Mouse (Mus musculus) stomach, embryonic 14.5 days (tissue): Measurements from ENCODE around the gene Fam213b. TPM values are rescaled to one million over a fixed set of nuclear protein-coding genes. Genes with fewer than 3 reads are reported as not detected.
A peak's percentile ranks its signal among the peaks of the same experiment; 100 is the strongest.

Experiments used
- ATAC-seq: fragments of 200-750 bp; cut with Nextera tagmentation; 2 replicates; pipeline ENCODE4 v1.8.0; 2017; ENCODE audit warnings: low read depth, moderate TSS enrichment; ENCODE audit not compliant: insufficient number of reproducible peaks, insufficient read depth, low FRiP score
- H3K27ac ChIP-seq: fragments of 300-500 bp; sonication (generic); 2 replicates; pipeline ENCODE4 v1.5.1; 2014; ENCODE audit warnings: mild to moderate bottlenecking, low read length, moderate library complexity, mixed read lengths
- H3K27me3 ChIP-seq: fragments of 300-500 bp; sonication (generic); 2 replicates; pipeline ENCODE4 v1.6.1; 2014; ENCODE audit warnings: low read length, control low read depth, mixed read lengths; ENCODE audit not compliant: control insufficient read depth, insufficient read depth
- H3K36me3 ChIP-seq: fragments of 300-500 bp; sonication (generic); 2 replicates; pipeline ENCODE4 v1.6.1; 2014; ENCODE audit warnings: mild to moderate bottlenecking, control low read depth, low read length, moderate library complexity, mixed read lengths; ENCODE audit not compliant: control insufficient read depth, insufficient read depth
- H3K4me1 ChIP-seq: fragments of 300-500 bp; sonication (generic); 2 replicates; pipeline ENCODE4 v1.6.1; 2014; ENCODE audit warnings: low read length, control low read depth, mixed read lengths; ENCODE audit not compliant: control insufficient read depth, insufficient read depth
- H3K4me2 ChIP-seq: fragments of 300-500 bp; sonication (generic); replicated peaks from 2 replicates; pipeline ENCODE4 v1.6.1; 2014; ENCODE audit warnings: low read depth, low read length, control low read depth
- H3K4me3 ChIP-seq: fragments of 300-500 bp; sonication (generic); 2 replicates; pipeline ENCODE4 v1.5.1; 2014; ENCODE audit warnings: low read depth, low read length, control low read depth
- H3K9ac ChIP-seq: fragments of 300-500 bp; sonication (generic); replicated peaks from 2 replicates; pipeline ENCODE4 v1.6.1; 2014; ENCODE audit warnings: low read depth, mild to moderate bottlenecking, control low read depth, low read length, moderate library complexity, mixed read lengths
- H3K9me3 ChIP-seq: fragments of 300-500 bp; sonication (generic); 2 replicates; pipeline ENCODE4 v1.6.1; 2016; ENCODE audit warnings: low read depth, low read length, control low read depth; ENCODE audit not compliant: control insufficient read depth
- WGBS: fragments of 180-500 bp; shearing (Covaris S2); extraction: QIAGEN DNeasy Blood & Tissue Kit; methylation state at CpG from one replicate; pipeline ENCODE4 v1.1.7; 2014; 5-methylcytosine and 5-hydroxymethylcytosine counted together
- polyA plus RNA-seq: library from polyadenylated mRNA; unstranded; fragments of >200 nt; fragmentation: Nextera tagmentation; extraction: Ambion mirVana; gene quantifications from 2 replicates; pipeline ENCODE4 v1.2.1, GENCODE M21; 2014

Fam213b gene
- polyA plus RNA-seq, 1 experiment from 2014 or later = 42.5 TPM

DNA sequence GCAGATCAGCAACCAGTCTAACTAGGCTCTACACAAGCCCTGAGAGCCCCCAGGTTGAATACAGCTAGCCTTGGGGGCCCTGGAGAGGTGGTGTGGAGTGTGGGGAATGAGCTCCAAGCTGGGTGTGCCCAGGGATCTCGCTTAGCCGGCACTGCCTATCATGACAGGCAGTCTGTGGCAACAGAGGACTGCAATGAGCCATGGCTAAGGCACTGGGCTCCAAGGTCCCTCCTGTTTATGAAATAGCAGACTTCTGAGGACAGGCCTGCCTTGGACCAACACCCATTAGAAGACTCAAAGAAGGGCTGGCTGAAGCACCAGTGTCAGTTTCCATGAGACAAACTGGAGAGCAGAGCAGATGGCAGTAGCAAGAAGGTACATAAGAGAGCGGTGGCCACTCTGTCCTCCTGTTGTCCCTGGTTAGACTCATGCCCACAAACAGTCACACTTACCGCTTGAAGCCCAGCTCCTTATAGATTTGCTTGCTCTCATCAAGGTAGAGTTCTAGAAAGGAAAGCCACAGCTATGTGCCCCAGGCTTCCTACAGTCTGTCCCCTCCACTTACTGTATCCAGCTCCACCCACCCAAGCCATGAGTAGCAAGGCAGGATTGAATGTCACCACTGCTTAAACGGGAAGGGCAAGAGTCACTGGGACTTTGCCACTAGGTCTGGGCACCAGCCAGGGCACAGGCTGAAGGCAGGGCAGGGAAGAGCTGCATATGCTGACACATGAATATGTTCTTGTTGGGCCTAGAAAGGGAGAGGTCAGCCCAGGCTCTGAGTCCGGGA lies 1.1 kb downstream of the Fam213b start:
- 57% methylated on average over 6 of the region's 6 CpGs for WGBS
- H3K9me3 ChIP-seq = no peaks in the 10 kb centered on the region
- H3K36me3 ChIP-seq = no peaks in the 10 kb centered on the region
- H3K9ac ChIP-seq = peak overlapping the region; percentile 32; the same call in 1 of the 2 replicates
- no peak overlapping the region for H3K27ac ChIP-seq
- H3K27me3 ChIP-seq = no peaks in the 10 kb centered on the region
- no peak for ATAC-seq
- H3K4me1 ChIP-seq = peaks cover 12% of the 10 kb centered on the region; the same call in 1 of the 2 replicates
- peak overlapping the region; percentile 97 for H3K4me2 ChIP-seq
- H3K4me3 ChIP-seq = peak overlapping the region; percentile 50

- Histone ChIP-seq H3K36me3 (no peaks in the 10 kb centered on the region), H3K9ac (no peak overlapping the region), H3K4me1 (peaks cover 12% of the 10 kb centered on the region; the same call in 1 of the 2 replicates), H3K4me2 (no peak overlapping the region), H3K9me3 (no peaks in the 10 kb centered on the region), H3K27ac (no peak overlapping the region), H3K4me3 (no peak overlapping the region), H3K27me3 (no peaks in the 10 kb centered on the region)
- WGBS = 59% methylated on average over 5 of the region's 5 CpGs
- ATAC-seq = no peak
Measured at GRCm38 (mm10) chr4:154895549-154895948, 3.4 kb downstream of the Fam213b start.

GRCm38 (mm10) chr4:154890887-154891286 lies 8.0 kb downstream of the Fam213b start:
- H3K4me1 ChIP-seq = no peaks in the 10 kb centered on the region
- no peaks in the 10 kb centered on the region for H3K36me3 ChIP-seq
- H3K4me2 ChIP-seq = no peak overlapping the region
- ATAC-seq = no peak
- H3K27me3 ChIP-seq = no peaks in the 10 kb centered on the region
- WGBS = 78% methylated on average over 14 of the region's 14 CpGs
- H3K9me3 ChIP-seq = no peaks in the 10 kb centered on the region
- no peak overlapping the region for H3K9ac ChIP-seq
- no peak overlapping the region for H3K4me3 ChIP-seq
- no peak overlapping the region for H3K27ac ChIP-seq

DNA sequence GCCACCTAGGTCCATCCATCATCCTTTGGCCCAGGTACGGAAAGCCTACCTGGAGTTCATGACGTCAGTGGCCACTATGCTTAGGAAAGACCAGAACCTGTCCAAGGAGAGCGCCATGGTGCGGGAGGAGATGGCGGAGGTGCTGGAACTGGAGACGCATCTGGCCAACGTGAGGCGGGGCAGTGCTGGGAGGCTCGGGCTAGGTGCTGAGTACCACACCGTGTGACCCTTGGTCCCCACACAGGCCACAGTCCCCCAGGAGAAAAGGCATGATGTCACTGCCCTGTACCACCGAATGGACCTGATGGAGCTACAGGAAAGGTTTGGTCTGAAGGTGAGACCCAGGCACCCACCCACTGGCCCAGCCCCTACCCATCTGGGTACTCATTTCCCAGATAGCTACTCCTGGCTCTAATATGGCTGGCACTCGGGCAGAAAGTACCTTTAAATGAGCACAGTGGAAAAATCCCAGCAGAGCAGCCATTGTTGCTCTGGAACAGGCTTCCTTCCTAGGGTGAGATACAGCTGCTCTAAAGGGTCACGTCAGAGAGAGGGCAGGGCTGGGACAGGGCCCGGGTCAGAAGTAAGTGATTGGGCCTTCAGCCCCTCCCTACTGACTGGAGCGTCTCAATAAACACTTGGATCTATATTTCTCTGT lies 11.2 kb downstream of the Fam213b start:
- Histone ChIP-seq H3K27ac (no peak overlapping the region), H3K36me3 (no peaks in the 10 kb centered on the region), H3K9ac (no peak overlapping the region), H3K27me3 (no peaks in the 10 kb centered on the region), H3K9me3 (no peaks in the 10 kb centered on the region), H3K4me2 (no peak overlapping the region), H3K4me1 (no peaks in the 10 kb centered on the region), H3K4me3 (no peak overlapping the region)
- no peak for ATAC-seq
- WGBS = 71% methylated on average over 15 of the region's 15 CpGs

- no peak overlapping the region for H3K4me2 ChIP-seq
- no peaks in the 10 kb centered on the region for H3K36me3 ChIP-seq
- no peaks in the 10 kb centered on the region for H3K4me1 ChIP-seq
- no peak for ATAC-seq
- H3K9ac ChIP-seq = no peak overlapping the region
- no peak overlapping the region for H3K27ac ChIP-seq
- H3K27me3 ChIP-seq = no peaks in the 10 kb centered on the region
- H3K9me3 ChIP-seq = no peaks in the 10 kb centered on the region
- no peak overlapping the region for H3K4me3 ChIP-seq
- WGBS = 61% methylated on average over 13 of the region's 13 CpGs
Measured at GRCm38 (mm10) chr4:154886876-154887592, 11.9 kb downstream of the Fam213b start.

DNA sequence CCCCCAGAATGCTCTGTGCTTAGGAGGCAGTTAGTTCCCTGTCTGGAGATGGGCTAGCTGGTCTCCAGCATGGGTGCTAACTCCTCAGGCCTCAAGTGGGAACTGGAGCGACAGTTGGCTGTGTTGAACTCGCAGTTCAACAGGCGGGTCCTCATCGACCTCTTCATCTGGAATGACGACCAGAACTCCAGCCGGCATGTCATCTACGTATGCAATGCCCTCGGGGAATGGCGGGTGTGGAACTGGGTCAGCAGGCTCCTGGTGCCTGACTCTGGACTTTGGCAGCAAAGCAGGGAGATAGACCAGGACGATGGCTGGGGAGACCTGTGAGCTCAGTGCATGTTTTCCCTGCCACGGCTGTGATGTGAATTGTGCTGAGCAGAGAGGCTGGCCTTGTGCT lies 13.5 kb downstream of the Fam213b start:
- Histone ChIP-seq H3K9me3 (no peaks in the 10 kb centered on the region), H3K4me3 (no peak overlapping the region), H3K27me3 (no peaks in the 10 kb centered on the region), H3K4me2 (no peak overlapping the region), H3K4me1 (no peaks in the 10 kb centered on the region), H3K27ac (no peak overlapping the region), H3K36me3 (no peaks in the 10 kb centered on the region), H3K9ac (no peak overlapping the region)
- 78% methylated on average over 11 of the region's 11 CpGs for WGBS
- ATAC-seq = no peak

GRCm38 (mm10) chr4:154882014-154882659 lies 16.8 kb downstream of the Fam213b start:
- Histone ChIP-seq H3K4me1 (no peaks in the 10 kb centered on the region), H3K27ac (no peak overlapping the region), H3K9ac (no peak overlapping the region), H3K4me2 (no peak overlapping the region), H3K9me3 (no peaks in the 10 kb centered on the region), H3K4me3 (no peak overlapping the region), H3K36me3 (no peaks in the 10 kb centered on the region), H3K27me3 (no peaks in the 10 kb centered on the region)
- ATAC-seq = no peak
- 18% methylated on average over 13 of the region's 14 CpGs for WGBS

DNA sequence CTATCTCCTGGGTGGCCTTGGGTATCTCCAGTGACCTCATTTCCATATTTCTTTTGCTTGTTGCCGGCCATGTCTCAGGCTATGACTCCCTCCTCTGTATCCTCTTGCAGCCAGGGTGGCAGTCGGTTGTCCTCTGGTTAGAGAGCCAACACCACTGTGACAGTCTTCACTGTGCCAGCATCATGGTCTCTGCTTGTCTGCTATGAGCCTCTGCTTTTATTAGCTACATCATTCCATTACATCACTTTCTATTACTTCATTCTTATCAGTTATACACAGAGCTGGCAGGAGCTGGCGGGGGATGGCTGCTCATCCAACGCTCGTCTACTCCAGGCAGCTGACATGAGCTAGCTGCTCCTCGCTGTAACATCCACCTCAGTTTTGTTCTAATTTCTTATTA lies 18.2 kb downstream of the Fam213b start:
- H3K27ac ChIP-seq = no peak overlapping the region
- ATAC-seq = no peak
- WGBS = 73% methylated on average over 6 of the region's 6 CpGs

More for the DNA sequence above, 18.2 kb downstream of the Fam213b start:
- no peak overlapping the region for H3K9ac ChIP-seq
- H3K4me1 ChIP-seq = no peaks in the 10 kb centered on the region
- no peak overlapping the region for H3K4me2 ChIP-seq
- H3K4me3 ChIP-seq = no peak overlapping the region
- H3K36me3 ChIP-seq = no peaks in the 10 kb centered on the region
- H3K27me3 ChIP-seq = no peaks in the 10 kb centered on the region
- H3K9me3 ChIP-seq = no peaks in the 10 kb centered on the region
